Mouse (Mus musculus): ENCODE data around the gene Pcgf6. TPM values are rescaled to one million over a fixed set of nuclear protein-coding genes. Genes with fewer than 3 reads are reported as not detected.

Pcgf6 gene
- total and polyA plus RNA-seq, 2 experiments from 2014 or later, result 20.9 to 33.3 TPM

DNA sequence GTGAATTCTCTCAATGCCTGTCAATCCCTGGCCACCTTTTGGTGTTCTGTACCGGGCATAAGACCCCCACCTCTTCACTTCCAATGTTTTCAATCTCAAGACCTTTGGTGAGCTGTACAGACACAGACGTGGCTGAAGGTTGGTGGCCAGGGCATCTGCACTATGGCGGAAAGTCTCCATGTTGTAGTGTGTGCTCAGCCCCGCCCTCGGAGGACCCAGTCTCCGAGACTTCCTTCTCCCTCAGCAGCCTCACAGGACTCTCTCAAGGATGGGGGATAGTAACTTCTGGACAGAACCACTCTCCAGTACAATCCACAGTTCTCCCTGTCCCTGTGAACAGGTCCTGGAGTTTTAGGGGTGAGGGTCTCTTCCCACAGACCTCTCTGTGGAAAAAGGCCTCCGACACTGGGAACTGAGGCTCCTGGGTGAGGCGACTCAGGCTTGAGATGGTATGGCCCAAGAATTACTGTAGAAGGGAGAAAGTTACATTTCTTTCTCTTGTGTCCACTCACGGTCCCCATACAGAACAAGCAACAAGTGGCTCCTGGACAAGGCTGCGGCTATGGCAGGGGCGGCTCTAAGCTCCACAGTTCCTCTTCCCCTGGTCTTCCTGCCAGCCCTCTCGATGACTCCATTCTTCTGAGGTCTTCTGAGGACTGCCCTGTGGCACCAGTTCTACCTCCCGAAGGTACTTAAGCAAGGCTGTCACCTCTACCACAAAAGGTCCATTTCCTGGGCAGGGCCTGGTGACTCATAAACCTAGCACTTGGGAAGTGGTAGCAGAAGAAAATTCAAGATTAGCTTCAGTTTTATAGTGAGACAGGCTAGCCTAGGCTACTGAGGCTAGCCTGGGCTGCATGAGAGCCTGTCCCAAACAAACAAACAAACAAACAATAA, 65.7 kb downstream of the Pcgf6 start:
- Histone ChIP-seq H3K4me2 (ENCODE audit: low read depth) (no peak overlapping the region), H3K9ac (no peak overlapping the region), H3K4me3 (ENCODE audit: low read depth, low read length) (no peak overlapping the region), H3K36me3 (ENCODE audit: insufficient read depth) (no peaks in the 10 kb centered on the region), H3K9me3 (ENCODE audit: low read length) (no peaks in the 10 kb centered on the region), H3K27me3 (ENCODE audit: insufficient read depth, low read length) (no peaks in the 10 kb centered on the region), H3K4me1 (ENCODE audit: insufficient read depth) (no peaks in the 10 kb centered on the region), H3K27ac (ENCODE audit: low read depth, low read length) (no peak overlapping the region)
- no peak for TF ChIP-seq CTCF (IDR thresholded peaks at IDR 0.05; ENCODE audit: low read depth)
- 90% methylated on average over 13 of the region's 13 CpGs for WGBS
- DNase-seq (no peak), ATAC-seq (no peak)

DNA sequence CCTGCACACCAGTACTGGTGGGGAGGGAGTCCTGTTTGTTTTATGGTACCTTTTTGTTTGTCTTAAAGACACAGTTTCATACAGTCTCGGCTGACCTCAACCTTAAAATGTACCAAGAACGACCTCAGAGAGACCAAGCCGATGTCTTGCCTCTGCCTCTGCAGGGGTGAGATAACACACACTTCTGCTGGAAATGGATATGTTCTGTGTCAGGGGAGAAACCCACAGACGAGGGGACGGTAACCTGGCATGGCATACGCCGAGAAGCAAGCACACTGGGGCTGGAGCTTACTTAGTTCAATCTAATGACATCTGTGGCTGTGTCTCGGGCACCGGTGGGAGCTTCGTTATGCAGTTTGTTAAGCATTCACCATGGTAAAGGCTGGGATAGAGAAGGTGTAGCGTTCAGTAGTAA, 66.7 kb downstream of the Pcgf6 start:
- H3K9ac ChIP-seq, result no peak overlapping the region
- no peak overlapping the region for H3K27ac ChIP-seq (ENCODE audit: low read depth, low read length)
- no peaks in the 10 kb centered on the region for H3K4me1 ChIP-seq (ENCODE audit: insufficient read depth)
- no peak for TF ChIP-seq CTCF (IDR thresholded peaks at IDR 0.05; ENCODE audit: low read depth)
- H3K27me3 ChIP-seq (ENCODE audit: insufficient read depth, low read length), result no peaks in the 10 kb centered on the region
- no peak overlapping the region for H3K4me3 ChIP-seq (ENCODE audit: low read depth, low read length)
- no peaks in the 10 kb centered on the region for H3K36me3 ChIP-seq (ENCODE audit: insufficient read depth)
- 65% methylated on average over 11 of the region's 11 CpGs for WGBS
- no peak overlapping the region for H3K4me2 ChIP-seq (ENCODE audit: low read depth)
- no peak for DNase-seq
- H3K9me3 ChIP-seq (ENCODE audit: low read length), result no peaks in the 10 kb centered on the region
- no peak for ATAC-seq

Other genes with a start within 250 kb of the Pcgf6 start
- gene Ina, start 36.2 kb downstream of the Pcgf6 start, total RNA-seq (2014; rRNA removed), result 115 and 156 TPM in 2 replicates
- 189 and 260 TPM in 2 replicates for gene Ina, start 36.2 kb downstream of the Pcgf6 start, polyA plus RNA-seq (2015; fragmentation: Nextera tagmentation; extraction: Ambion mirVana)
- gene Nt5c2, start 35.8 kb downstream of the Pcgf6 start, total RNA-seq (2014; rRNA removed), result 51.8 and 69.5 TPM in 2 replicates
- 74.1 and 80.4 TPM in 2 replicates for gene Nt5c2, start 35.8 kb downstream of the Pcgf6 start, polyA plus RNA-seq (2015; fragmentation: Nextera tagmentation; extraction: Ambion mirVana)
- 12.9 and 16.0 TPM in 2 replicates for gene Taf5, start 16.8 kb upstream of the Pcgf6 start, total RNA-seq (2014; rRNA removed)
- 3.0 and 3.6 TPM in 2 replicates for gene Taf5, start 16.8 kb upstream of the Pcgf6 start, polyA plus RNA-seq (2015; fragmentation: Nextera tagmentation; extraction: Ambion mirVana)
- gene Usmg5, start 39.7 kb upstream of the Pcgf6 start, total RNA-seq (2014; rRNA removed), result 734 and 873 TPM in 2 replicates
- 1,990 and 2,687 TPM in 2 replicates for gene Usmg5, start 39.7 kb upstream of the Pcgf6 start, polyA plus RNA-seq (2015; fragmentation: Nextera tagmentation; extraction: Ambion mirVana)
- gene Pdcd11, start 39.9 kb upstream of the Pcgf6 start, total RNA-seq (2014; rRNA removed), result 12.5 and 17.2 TPM in 2 replicates
- gene Pdcd11, start 39.9 kb upstream of the Pcgf6 start, polyA plus RNA-seq (2015; fragmentation: Nextera tagmentation; extraction: Ambion mirVana), result 3.1 and 3.8 TPM in 2 replicates
- gene Calhm2, start 87.4 kb upstream of the Pcgf6 start, total RNA-seq (2014; rRNA removed), result 1.1 and 2.9 TPM in 2 replicates
- 0.62 and 0.80 TPM in 2 replicates for gene Calhm2, start 87.4 kb upstream of the Pcgf6 start, polyA plus RNA-seq (2015; fragmentation: Nextera tagmentation; extraction: Ambion mirVana)
- gene Calhm1, start 93.3 kb upstream of the Pcgf6 start, total RNA-seq (2014; rRNA removed), result not detected in 2 replicates
- not detected in 2 replicates for gene Calhm1, start 93.3 kb upstream of the Pcgf6 start, polyA plus RNA-seq (2015; fragmentation: Nextera tagmentation; extraction: Ambion mirVana)
- not detected in 2 replicates for gene Calhm3, start 106.9 kb upstream of the Pcgf6 start, total RNA-seq (2014; rRNA removed)
- 0.19 TPM in 1 of 2 replicates, not detected in the other for gene Calhm3, start 106.9 kb upstream of the Pcgf6 start, polyA plus RNA-seq (2015; fragmentation: Nextera tagmentation; extraction: Ambion mirVana)
- 51.5 and 52.1 TPM in 2 replicates for gene Neurl1a, start 127.9 kb upstream of the Pcgf6 start, total RNA-seq (2014; rRNA removed)
- gene Neurl1a, start 127.9 kb upstream of the Pcgf6 start, polyA plus RNA-seq (2015; fragmentation: Nextera tagmentation; extraction: Ambion mirVana), result 11.6 and 15.7 TPM in 2 replicates

All from forebrain, postnatal 0 days (tissue).